Mouse (Mus musculus) heart, postnatal 0 days (tissue): ENCODE results near the gene Acox2.

Experiments
- CTCF ChIP-seq: IDR thresholded peaks from 2 replicates; pipeline ENCODE4 v1.5.1; 2016; ENCODE audit warnings: antibody characterized with exemption, control low read depth, low read depth
- EP300 ChIP-seq: IDR thresholded peaks from 2 replicates; pipeline ENCODE4 v1.6.1; 2016; ENCODE audit warnings: antibody characterized with exemption, low read depth

GRCm38 (mm10) chr14:8232155-8232910, 26.8 kb downstream of the Acox2 start:
- TF ChIP-seq CTCF: no peak
- no peak for TF ChIP-seq EP300
